Mouse (Mus musculus): ENCODE data around the gene Tacr2.

Gene Tacr2

DNA sequence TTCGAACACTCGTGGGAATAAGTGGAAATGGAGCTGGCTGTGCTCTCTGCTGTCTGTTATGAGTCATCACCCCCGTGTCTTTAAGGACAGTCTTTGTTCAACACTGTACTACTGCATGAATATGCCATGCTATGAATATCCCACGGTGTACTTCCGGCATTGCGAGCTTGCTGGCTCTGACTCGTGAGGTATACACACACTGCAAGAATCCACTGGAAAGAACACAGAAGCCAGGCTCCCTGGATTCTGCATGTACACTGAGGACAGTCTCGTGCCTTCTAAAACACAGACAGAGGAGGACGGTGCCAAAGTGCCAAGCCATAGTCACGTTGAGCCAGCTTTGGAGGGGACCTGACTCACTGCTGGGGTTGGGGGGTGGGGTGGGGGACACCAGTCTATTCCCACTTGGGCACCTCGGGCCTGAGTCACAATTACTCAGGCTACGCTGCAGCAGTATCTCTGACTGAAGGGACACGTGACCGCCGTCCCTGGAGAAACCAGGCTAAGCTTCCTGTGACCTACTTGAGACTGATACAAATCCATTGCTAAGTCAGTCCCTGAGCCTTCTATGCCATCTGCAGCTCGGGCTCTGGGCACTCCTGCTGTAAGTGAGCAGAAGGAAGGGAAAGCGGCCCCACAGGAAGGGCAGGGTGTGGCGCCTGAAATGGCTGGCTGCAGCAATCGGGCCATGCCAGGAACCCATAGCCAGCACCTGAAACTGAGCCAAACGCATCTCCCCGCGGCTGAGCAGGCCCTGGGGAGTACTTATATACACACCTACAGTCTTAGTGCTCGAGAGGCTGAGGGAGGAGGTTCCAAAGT, 48.0 kb downstream of the Tacr2 start:
- no peak for DNase-seq (ENCODE audit: low spot score)

DNA sequence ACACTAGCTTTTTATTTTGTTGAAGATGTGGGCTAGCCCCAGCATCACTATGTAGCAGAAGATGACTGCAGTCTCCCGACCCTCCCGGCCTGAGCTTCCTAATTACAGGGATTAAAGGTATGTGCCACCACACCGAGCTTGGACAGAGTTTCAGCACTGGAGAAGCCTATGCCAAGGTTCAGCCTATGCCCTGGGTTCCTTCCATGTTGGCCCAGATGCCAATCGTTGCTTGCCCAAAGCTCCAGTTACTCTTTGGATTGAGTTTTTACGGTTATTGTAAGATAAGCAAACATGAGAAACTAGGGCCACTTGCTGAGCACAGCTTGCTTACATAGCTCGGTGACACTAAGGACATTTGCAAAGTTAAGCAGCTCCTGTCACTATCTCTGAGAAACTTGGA, 52.9 kb downstream of the Tacr2 start:
- no peak for DNase-seq (ENCODE audit: low spot score)

- DNase-seq (ENCODE audit: low spot score) = no peak
Observed at GRCm38 (mm10) chr10:62306483-62306882, 54.2 kb downstream of the Tacr2 start.

DNA sequence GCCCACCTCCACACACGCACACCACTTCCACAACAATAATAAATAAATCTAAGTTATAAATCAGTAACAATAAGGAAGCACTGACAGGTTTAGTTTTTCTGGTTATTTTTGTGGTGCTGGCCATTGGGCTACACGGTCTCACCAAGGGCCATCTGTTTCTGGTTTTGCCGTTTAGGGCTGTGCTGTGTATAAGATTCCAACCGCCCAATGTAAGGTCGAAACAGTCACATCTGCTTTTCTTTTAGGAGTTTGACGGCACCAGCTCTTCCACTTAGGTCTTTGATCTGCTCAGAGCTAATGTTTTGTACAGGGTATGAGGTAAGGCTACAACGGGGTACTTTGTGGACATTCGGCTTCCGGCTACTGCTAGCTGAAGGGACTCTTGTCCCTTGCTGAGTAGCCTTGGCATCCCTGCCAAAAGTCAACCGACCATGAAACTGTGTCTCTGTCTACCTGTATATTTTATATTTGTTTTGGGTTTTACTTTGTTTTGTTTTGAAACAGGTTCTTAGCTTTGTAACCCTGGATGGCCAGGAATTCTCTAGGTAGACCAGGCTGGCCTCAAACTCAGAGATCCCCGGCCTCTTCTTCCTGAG, 56.8 kb downstream of the Tacr2 start:
- no peak for DNase-seq (ENCODE audit: low spot score)

DNA sequence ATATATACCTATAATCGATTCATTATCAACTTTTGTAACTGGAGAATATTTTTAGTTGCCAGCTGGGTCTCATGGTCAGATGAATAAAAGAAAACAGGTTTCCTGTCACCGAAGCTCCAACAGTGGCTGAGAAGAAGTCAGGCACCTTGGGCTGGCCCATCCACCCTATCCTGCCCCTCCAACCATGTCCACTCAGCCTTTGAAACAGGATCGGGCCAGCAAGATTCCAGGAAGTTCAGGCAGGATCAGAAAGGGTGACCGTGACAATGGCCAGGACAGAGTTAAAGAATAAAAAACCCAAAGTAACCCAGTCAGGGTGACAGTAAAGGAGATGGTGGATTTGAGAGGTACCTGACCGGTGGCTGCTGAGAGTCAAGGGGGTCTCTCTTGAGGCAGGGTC, 57.4 kb downstream of the Tacr2 start:
- no peak for DNase-seq (ENCODE audit: low spot score)

DNA sequence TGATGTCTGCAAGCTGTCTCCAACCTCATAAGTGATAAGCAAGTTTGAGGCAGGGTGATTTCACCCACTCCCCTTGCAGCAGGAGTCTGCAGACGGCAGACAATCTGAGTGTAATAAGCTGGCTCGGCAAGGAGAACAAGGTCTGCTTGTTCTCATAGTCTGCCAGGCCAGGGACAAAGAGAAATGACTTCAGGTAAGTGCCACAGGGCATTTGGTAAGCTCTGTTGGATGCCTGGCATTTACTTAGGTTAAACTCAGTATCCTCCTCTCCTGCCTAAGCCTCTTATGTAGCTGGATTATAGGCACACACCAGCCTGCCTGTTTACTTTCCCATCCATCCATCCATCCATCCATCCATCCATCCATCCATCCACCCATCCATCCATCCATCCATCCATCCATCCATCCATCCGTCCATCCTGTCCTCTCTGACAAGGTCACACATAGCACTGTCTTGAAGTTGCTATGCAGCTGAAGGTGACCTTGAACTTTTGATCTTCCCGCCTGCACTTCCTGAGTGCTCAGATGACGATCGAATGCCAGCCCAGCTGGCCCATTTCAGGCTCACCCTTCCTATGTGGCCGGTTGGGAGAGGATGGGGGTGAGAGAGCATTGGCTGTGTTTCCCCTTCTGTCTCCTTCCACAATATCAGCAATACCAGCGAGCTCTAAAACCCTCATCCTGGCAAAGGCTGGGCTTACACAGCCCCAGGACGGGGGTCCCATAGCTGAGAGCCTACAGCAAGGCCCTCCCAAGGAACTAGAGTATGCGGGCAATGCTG, 58.2 kb downstream of the Tacr2 start:
- DNase-seq (ENCODE audit: low spot score) = no peak

DNA sequence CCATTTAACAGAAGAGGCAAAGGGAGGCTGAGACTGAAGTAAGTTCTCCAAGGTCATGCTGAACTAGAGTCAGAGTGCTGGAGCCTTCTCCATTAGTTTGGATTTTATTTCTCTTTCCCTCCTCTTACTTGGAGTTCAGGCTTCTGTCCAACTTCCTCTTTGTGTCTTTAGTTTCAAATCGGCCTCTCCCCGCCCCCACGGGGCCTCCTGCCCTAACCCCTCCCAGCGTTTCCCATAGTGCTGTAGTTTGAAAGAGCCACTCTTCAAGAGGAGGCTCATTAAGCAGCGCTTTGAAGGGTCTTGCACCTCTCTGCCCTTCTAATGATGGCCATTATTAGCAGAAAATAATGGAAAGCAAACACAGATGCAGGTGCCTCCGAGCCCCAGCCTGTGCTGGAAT, 59.2 kb downstream of the Tacr2 start:
- no peak for DNase-seq (ENCODE audit: low spot score)

DNA sequence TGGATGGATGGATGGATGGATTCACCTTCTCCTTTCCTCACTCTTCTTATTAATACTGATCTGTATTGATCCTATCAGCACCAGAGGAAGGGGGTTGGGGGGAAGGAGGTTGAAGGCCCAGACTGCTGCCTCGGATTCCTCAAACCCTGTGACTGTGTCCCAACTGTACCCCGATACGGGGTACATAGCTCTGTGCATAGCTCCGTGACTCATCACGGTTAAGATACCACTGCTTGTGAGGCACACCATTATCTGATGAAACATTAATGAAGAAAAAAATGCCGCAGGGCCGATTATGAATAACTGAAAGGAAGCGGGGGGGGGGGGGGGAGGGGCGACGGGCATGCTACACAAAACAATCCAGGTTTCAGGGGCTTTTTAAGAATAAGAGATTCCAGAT, 60.9 kb downstream of the Tacr2 start:
- no peak for DNase-seq (ENCODE audit: low spot score)

GRCm38 (mm10) chr10:62313885-62314424, 61.7 kb downstream of the Tacr2 start:
- no peak for DNase-seq (ENCODE audit: low spot score)

Measured in testis, postnatal 14 days (tissue).